Mouse (Mus musculus): ENCODE data around the gene Pdik1l.

- TF ChIP-seq CTCF (IDR thresholded peaks at IDR 0.05; ENCODE audit: borderline replicate concordance, control insufficient read depth, extremely low read depth, insufficient read depth, low read length, poor library complexity) (no peak), POLR2A (IDR thresholded peaks at IDR 0.05; ENCODE audit: control insufficient read depth, extremely low read depth, insufficient read depth, low read length, poor library complexity) (no peak)
These were observed 27.2 kb upstream of the Pdik1l start, which contains the start of gene Trim63 for GRCm38 (mm10) chr4:134314876-134315275.
